Mouse (Mus musculus) right cerebral cortex, adult 18-20 months (tissue): ENCODE measurements around the gene Nars2.

Experiments
- DNase-seq: peaks from one replicate; pipeline ENCODE4 v3.0.0; 2022; ENCODE audit warnings: mixed read lengths

Nars2 gene

GRCm38 (mm10) chr7:97074974-97075373 is 123.7 kb downstream of the Nars2 start:
- no peak for DNase-seq

GRCm38 (mm10) chr7:97076977-97077376 is 125.7 kb downstream of the Nars2 start:
- no peak for DNase-seq

GRCm38 (mm10) chr7:97078685-97079084 is 127.4 kb downstream of the Nars2 start:
- no peak for DNase-seq

GRCm38 (mm10) chr7:97079145-97079544 is 127.8 kb downstream of the Nars2 start:
- DNase-seq, result peak; percentile 31

- DNase-seq, result no peak
Observed at GRCm38 (mm10) chr7:97079651-97080365, 128.5 kb downstream of the Nars2 start.

GRCm38 (mm10) chr7:97080621-97081241 is 129.4 kb downstream of the Nars2 start:
- no peak for DNase-seq

- DNase-seq, result peak; percentile 61
Observed at GRCm38 (mm10) chr7:97081242-97081958, 130.1 kb downstream of the Nars2 start, which contains the start of gene Gab2. TSS of gene Gab2 (plus strand) at chr7:97081586.

GRCm38 (mm10) chr7:97081959-97082218 is 130.6 kb downstream of the Nars2 start:
- no peak for DNase-seq

- peak; percentile 29 for DNase-seq
Observed at GRCm38 (mm10) chr7:97082219-97083101, 131.2 kb downstream of the Nars2 start.

GRCm38 (mm10) chr7:97083579-97083978 is 132.3 kb downstream of the Nars2 start:
- no peak for DNase-seq

- DNase-seq, result no peak
Observed at GRCm38 (mm10) chr7:97084181-97084580, 132.9 kb downstream of the Nars2 start.

- no peak for DNase-seq
Observed at GRCm38 (mm10) chr7:97085291-97085690, 134.0 kb downstream of the Nars2 start.

GRCm38 (mm10) chr7:97094241-97094640 is 142.9 kb downstream of the Nars2 start:
- DNase-seq, result no peak

GRCm38 (mm10) chr7:97108119-97108518 is 156.8 kb downstream of the Nars2 start:
- DNase-seq, result no peak
